14 mouse cellular contexts compared by ENCODE assay signal in the genomic region with DNA sequence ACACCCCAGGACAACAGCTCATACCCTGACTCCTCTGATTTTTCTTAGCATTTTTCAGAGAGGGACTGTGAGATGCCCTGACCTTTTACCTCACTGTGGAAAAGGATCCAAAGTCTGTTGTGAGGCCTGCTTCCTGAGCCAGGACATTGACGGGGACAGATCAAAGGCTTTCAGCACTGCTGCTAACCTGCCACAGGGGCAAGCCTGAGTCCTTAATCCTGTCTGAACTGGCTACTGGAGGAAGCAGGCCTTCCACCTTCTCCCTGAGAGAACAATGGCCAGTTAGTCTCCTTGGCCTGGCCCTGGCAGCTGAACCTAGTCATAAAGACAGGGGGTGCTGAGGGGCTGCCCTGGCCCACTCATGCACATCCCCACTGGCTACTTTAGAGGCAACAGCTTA. TPM values are rescaled to one million over a fixed set of nuclear protein-coding genes. Genes with fewer than 3 reads are reported as not detected.
DNase-seq lines count a peak whose midpoint lies in the region; ATAC-seq and TF ChIP-seq lines count a peak whose summit lies in the region.
"Had no signal": no experiment of that assay in that cellular context is flagged by ENCODE, and none has a peak within 500 bp of the region (broad histone marks: within the 10 kb centered on the region; RNA-seq: fewer than 3 reads in every experiment).

No protein-coding gene starts in this region.

- no peak for TF ChIP-seq POLR2A in kidney, adult 2 months (IDR thresholded peaks at IDR 0.05; ENCODE audit: low read depth, low read length)

- no peak overlapping the region for H3K4me2 ChIP-seq in kidney, embryonic 16.5 days (replicated peaks; ENCODE audit: low read depth, low read length)
- H3K4me2 ChIP-seq in liver, embryonic 13.5 days = no peak overlapping the region
- H3K4me2 ChIP-seq: embryonic facial prominence, embryonic 13.5 days; hindbrain, embryonic 15.5 days; limb, embryonic 13.5 days had no signal

- 0 out of 2 replicates have a peak, but pooled peaks have one; percentile 12 for TF ChIP-seq CTCF in kidney, adult 2 months (conservative IDR thresholded peaks at IDR 0.05; ENCODE audit: insufficient read depth, insufficient read length, low read depth, low read length)

- 37% methylated on average over 1 of the region's 1 CpGs for WGBS in kidney, adult 2 months
- 27% methylated on average over 1 of the region's 1 CpGs for WGBS in kidney, embryonic 16.5 days
- WGBS in liver, embryonic 13.5 days (ENCODE audit: insufficient replicate concordance) = 53% methylated on average over 1 of the region's 1 CpGs

- H3K27me3 ChIP-seq in kidney, adult 2 months (replicated peaks; ENCODE audit: control insufficient read depth, insufficient read depth, low read length) = no peaks in the 10 kb centered on the region
- H3K27me3 ChIP-seq in kidney, embryonic 16.5 days (ENCODE audit: insufficient read depth, low read length) = no peaks in the 10 kb centered on the region
- H3K27me3 ChIP-seq in liver, embryonic 13.5 days = no peaks in the 10 kb centered on the region
- H3K27me3 ChIP-seq: CH12.LX had no signal

- peak; percentile 87 for DNase-seq in kidney, adult 2 months
- DNase-seq in kidney, adult 9 months = peak; percentile 84
- DNase-seq in liver, embryonic 13.5 days = no peak
- DNase-seq in frontal cortex, postnatal 25 days (ENCODE audit: low spot score in 2 of 2) = no peak
- DNase-seq: cerebellum, postnatal 25 days; lung, postnatal 10 days had no signal

- H3K4me1 ChIP-seq in kidney, adult 2 months (ENCODE audit: control insufficient read depth, insufficient read depth, low read length) = peaks cover 9% of the 10 kb centered on the region; the same call in 1 of the 2 replicates
- peaks cover 14% of the 10 kb centered on the region for H3K4me1 ChIP-seq in kidney, embryonic 16.5 days (ENCODE audit: insufficient read depth, low read length)
- H3K4me1 ChIP-seq in brown adipose tissue, adult 24 weeks (ENCODE audit: control insufficient read depth, insufficient read depth, insufficient read length, low read length) = no peaks in the 10 kb centered on the region
- peaks cover 74% of the 10 kb centered on the region for H3K4me1 ChIP-seq in liver, embryonic 13.5 days (replicated peaks)

- H3K27ac ChIP-seq in kidney, adult 2 months (ENCODE audit: insufficient read depth, low read depth, low read length) = peak overlapping the region; percentile 59
- H3K27ac ChIP-seq in kidney, embryonic 16.5 days (ENCODE audit: low read length) = no peak overlapping the region
- H3K27ac ChIP-seq in brown adipose tissue, adult 24 weeks (replicated peaks; ENCODE audit: low read depth, low read length) = peak overlapping the region; percentile 93
- peak overlapping the region; percentile 26; the same call in 1 of the 2 replicates for H3K27ac ChIP-seq in liver, embryonic 13.5 days
- H3K27ac ChIP-seq: embryonic facial prominence, embryonic 13.5 days; hindbrain, embryonic 15.5 days; limb, embryonic 13.5 days had no signal

- H3K9ac ChIP-seq in kidney, embryonic 16.5 days (replicated peaks; ENCODE audit: low read length) = no peak overlapping the region
- peak overlapping the region; percentile 4; the same call in 1 of the 2 replicates for H3K9ac ChIP-seq in liver, embryonic 13.5 days
- H3K9ac ChIP-seq: embryonic facial prominence, embryonic 13.5 days; hindbrain, embryonic 15.5 days; limb, embryonic 13.5 days had no signal

- ATAC-seq in kidney, embryonic 16.5 days (ENCODE audit: low FRiP score, low TSS enrichment) = no peak
- ATAC-seq in liver, embryonic 13.5 days (ENCODE audit: low read depth) = no peak
- ATAC-seq in CD4-positive, CD25-positive, alpha-beta regulatory T cell, adult 4 months = no peak
- ATAC-seq: intestine, postnatal 0 days had no signal

- no peak overlapping the region for H3K4me3 ChIP-seq in kidney, adult 2 months (ENCODE audit: insufficient read depth, low read depth, low read length)
- no peak overlapping the region for H3K4me3 ChIP-seq in kidney, embryonic 16.5 days (ENCODE audit: low read length)
- H3K4me3 ChIP-seq in brown adipose tissue, adult 24 weeks (ENCODE audit: insufficient read depth, low read depth, low read length) = peak overlapping the region; percentile 54
- no peak overlapping the region for H3K4me3 ChIP-seq in liver, embryonic 13.5 days (replicated peaks)
- H3K4me3 ChIP-seq: embryonic facial prominence, embryonic 13.5 days; hindbrain, embryonic 15.5 days; limb, embryonic 13.5 days had no signal

- H3K36me3 ChIP-seq in kidney, adult 2 months (ENCODE audit: control insufficient read depth, insufficient read depth, low read length) = no peaks in the 10 kb centered on the region
- no peaks in the 10 kb centered on the region for H3K36me3 ChIP-seq in kidney, embryonic 16.5 days (ENCODE audit: insufficient read depth, low read length)
- H3K36me3 ChIP-seq in liver, embryonic 13.5 days = no peaks in the 10 kb centered on the region
- H3K36me3 ChIP-seq: embryonic facial prominence, embryonic 13.5 days; hindbrain, embryonic 15.5 days; limb, embryonic 13.5 days had no signal

- H3K9me3 ChIP-seq in kidney, embryonic 16.5 days (ENCODE audit: low read length) = no peaks in the 10 kb centered on the region
- no peaks in the 10 kb centered on the region for H3K9me3 ChIP-seq in liver, embryonic 13.5 days (replicated peaks)
- H3K9me3 ChIP-seq: embryonic facial prominence, embryonic 13.5 days; hindbrain, embryonic 15.5 days; limb, embryonic 13.5 days had no signal

RNA-seq across cellular contexts. Expression of gene Slc25a42, which starts 4.0 kb away (rescaled TPM):
- 129 and 132 TPM in 2 replicates for polyA plus RNA-seq in kidney, adult 2 months (2012; rRNA removed)
- polyA plus RNA-seq in kidney, embryonic 16.5 days (2015; fragmentation: Nextera tagmentation; extraction: Ambion mirVana) = 5.0 and 6.4 TPM in 2 replicates
- polyA plus RNA-seq in brown adipose tissue, adult 24 weeks (2012; ENCODE audit: insufficient read depth, insufficient read length, missing spikeins) = 75.9 and 89.9 TPM in 2 replicates
- 3.5 and 5.0 TPM in 2 replicates for polyA plus RNA-seq in liver, embryonic 13.5 days (2015; fragmentation: Nextera tagmentation; extraction: Ambion mirVana)
- 1 to 10 TPM; 6.2 to 9.7 TPM for polyA plus RNA-seq in CD4-positive, CD25-positive, alpha-beta regulatory T cell, adult 4 months (2017; shearing (Covaris generic))

RNA-seq across cellular contexts. Expression of gene Sugp2, which starts 25.9 kb away (rescaled TPM):
- 18.9 and 20.2 TPM in 2 replicates for polyA plus RNA-seq in kidney, adult 2 months (2012; rRNA removed)
- polyA plus RNA-seq in kidney, embryonic 16.5 days (2015; fragmentation: Nextera tagmentation; extraction: Ambion mirVana) = 28.0 and 34.8 TPM in 2 replicates
- polyA plus RNA-seq in brown adipose tissue, adult 24 weeks (2012; ENCODE audit: insufficient read depth, insufficient read length, missing spikeins) = 5.9 and 10.4 TPM in 2 replicates
- 12.4 and 14.3 TPM in 2 replicates for polyA plus RNA-seq in liver, embryonic 13.5 days (2015; fragmentation: Nextera tagmentation; extraction: Ambion mirVana)
- polyA plus RNA-seq in CD4-positive, CD25-positive, alpha-beta regulatory T cell, adult 4 months (2017; shearing (Covaris generic)) = 10 to 100 TPM; 19.9 to 35.1 TPM

RNA-seq across cellular contexts. Expression of gene Armc6, which starts 26.1 kb away (rescaled TPM):
- 14.2 and 14.4 TPM in 2 replicates for polyA plus RNA-seq in kidney, adult 2 months (2012; rRNA removed)
- polyA plus RNA-seq in kidney, embryonic 16.5 days (2015; fragmentation: Nextera tagmentation; extraction: Ambion mirVana) = 23.8 and 31.5 TPM in 2 replicates
- polyA plus RNA-seq in brown adipose tissue, adult 24 weeks (2012; ENCODE audit: insufficient read depth, insufficient read length, missing spikeins) = 5.0 and 6.7 TPM in 2 replicates
- polyA plus RNA-seq in liver, embryonic 13.5 days (2015; fragmentation: Nextera tagmentation; extraction: Ambion mirVana) = 17.4 and 18.9 TPM in 2 replicates
- polyA plus RNA-seq in CD4-positive, CD25-positive, alpha-beta regulatory T cell, adult 4 months (2017; shearing (Covaris generic)) = 10 to 100 TPM in 1 of 2 experiments, 1 to 10 TPM in 1; 8.9 to 13.9 TPM

RNA-seq across cellular contexts. Expression of gene Tmem161a, which starts 36.0 kb away (rescaled TPM):
- polyA plus RNA-seq in kidney, adult 2 months (2012; rRNA removed) = 85.2 and 115 TPM in 2 replicates
- 81.7 and 87.8 TPM in 2 replicates for polyA plus RNA-seq in kidney, embryonic 16.5 days (2015; fragmentation: Nextera tagmentation; extraction: Ambion mirVana)
- 20.3 and 22.0 TPM in 2 replicates for polyA plus RNA-seq in brown adipose tissue, adult 24 weeks (2012; ENCODE audit: insufficient read depth, insufficient read length, missing spikeins)
- polyA plus RNA-seq in liver, embryonic 13.5 days (2015; fragmentation: Nextera tagmentation; extraction: Ambion mirVana) = 27.8 and 31.4 TPM in 2 replicates
- polyA plus RNA-seq in CD4-positive, CD25-positive, alpha-beta regulatory T cell, adult 4 months (2017; shearing (Covaris generic)) = 10 to 100 TPM; 25.3 to 54.7 TPM

Comparison
In these comparisons a context has a peak if more than half of its experiments do, and no peak if none do; other contexts are left out.
1. DNase-seq: peak in kidney, adult 2 months (single experiment) and kidney, adult 9 months (single experiment); none in liver, embryonic 13.5 days (single experiment) and frontal cortex, postnatal 25 days (0 of 2).